Mouse (Mus musculus) limb, embryonic 15.5 days (tissue): Measurements from ENCODE around the gene Gm13694. TPM values are rescaled to one million over a fixed set of nuclear protein-coding genes. Genes with fewer than 3 reads are reported as not detected.
"Not testable (repeated sequence)": the region's sequence is repeated elsewhere in the genome, so short reads cannot be mapped to it uniquely, and the experiment has no call there.

Source experiments
- ATAC-seq: fragments of 200-750 bp; cut with Nextera tagmentation; 2 replicates; pipeline ENCODE4 v1.8.0; 2017; ENCODE audit warnings: low read depth, moderate TSS enrichment; ENCODE audit not compliant: insufficient number of reproducible peaks, low FRiP score, low TSS enrichment
- H3K27ac ChIP-seq: fragments of 300-500 bp; sonication (generic); 2 replicates; pipeline ENCODE4 v1.5.1; 2015; ENCODE audit warnings: moderate library complexity, mild to moderate bottlenecking, inconsistent platforms
- H3K27me3 ChIP-seq: fragments of 300-500 bp; sonication (generic); 2 replicates; pipeline ENCODE4 v1.6.1; 2015; ENCODE audit warnings: inconsistent platforms
- H3K36me3 ChIP-seq: fragments of 300-500 bp; sonication (generic); 2 replicates; pipeline ENCODE4 v1.6.1; 2015; ENCODE audit warnings: inconsistent platforms
- H3K4me1 ChIP-seq: fragments of 300-500 bp; sonication (generic); 2 replicates; pipeline ENCODE4 v1.6.1; 2015; ENCODE audit warnings: inconsistent platforms
- H3K4me2 ChIP-seq: fragments of 300-500 bp; sonication (generic); 2 replicates; pipeline ENCODE4 v1.6.1; 2015; ENCODE audit warnings: mild to moderate bottlenecking, inconsistent platforms
- H3K4me3 ChIP-seq: fragments of 300-500 bp; sonication (generic); 2 replicates; pipeline ENCODE4 v1.5.1; 2015; ENCODE audit warnings: mild to moderate bottlenecking, inconsistent platforms
- H3K9ac ChIP-seq: fragments of 300-500 bp; sonication (generic); 2 replicates; pipeline ENCODE4 v1.6.1; 2015; ENCODE audit warnings: inconsistent platforms
- H3K9me3 ChIP-seq: fragments of 300-500 bp; sonication (generic); 2 replicates; pipeline ENCODE4 v1.6.1; 2016; ENCODE audit warnings: inconsistent platforms
- WGBS: fragments of 180-500 bp; shearing (Covaris S2); methylation state at CpG from one replicate; pipeline ENCODE4 v1.1.7; 2015; 5-methylcytosine and 5-hydroxymethylcytosine counted together
- polyA plus RNA-seq: library from polyadenylated mRNA; unstranded; fragments of >200 nt; fragmentation: Nextera tagmentation; extraction: Ambion mirVana; gene quantifications from 2 replicates; pipeline ENCODE4 v1.2.1, GENCODE M21; 2015

Gm13694 gene
- not detected in 2 replicates for polyA plus RNA-seq

DNA sequence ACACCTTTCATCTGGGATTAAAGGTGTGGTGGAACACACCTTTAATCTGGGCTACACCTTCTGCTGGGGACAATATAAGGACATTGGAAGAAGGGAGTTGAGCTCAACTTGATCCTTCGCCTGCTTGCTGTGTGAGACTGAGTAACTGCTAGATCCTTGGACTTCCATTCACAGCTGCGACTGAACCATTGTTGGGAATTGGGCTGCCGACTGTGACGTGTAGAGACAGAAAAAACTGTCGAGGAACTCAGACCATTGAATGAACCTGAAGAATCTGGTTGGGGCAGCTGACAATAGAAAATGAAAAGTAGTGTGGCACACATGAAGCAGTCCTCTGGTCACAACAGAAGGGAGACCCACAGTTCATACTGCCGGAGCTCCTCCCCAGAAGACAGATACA, at the start of gene Gm13694:
Gene Gm13694 (plus strand): TSS at position 301 of the 400 bp plus-strand sequence.
- H3K9me3 ChIP-seq, H3K4me3 ChIP-seq, H3K9ac ChIP-seq, H3K36me3 ChIP-seq, H3K27me3 ChIP-seq, H3K4me2 ChIP-seq, ATAC-seq, H3K4me1 ChIP-seq, H3K27ac ChIP-seq: not testable (repeated sequence)
- WGBS: no CpG with 5 or more reads among the region's 6 CpGs

DNA sequence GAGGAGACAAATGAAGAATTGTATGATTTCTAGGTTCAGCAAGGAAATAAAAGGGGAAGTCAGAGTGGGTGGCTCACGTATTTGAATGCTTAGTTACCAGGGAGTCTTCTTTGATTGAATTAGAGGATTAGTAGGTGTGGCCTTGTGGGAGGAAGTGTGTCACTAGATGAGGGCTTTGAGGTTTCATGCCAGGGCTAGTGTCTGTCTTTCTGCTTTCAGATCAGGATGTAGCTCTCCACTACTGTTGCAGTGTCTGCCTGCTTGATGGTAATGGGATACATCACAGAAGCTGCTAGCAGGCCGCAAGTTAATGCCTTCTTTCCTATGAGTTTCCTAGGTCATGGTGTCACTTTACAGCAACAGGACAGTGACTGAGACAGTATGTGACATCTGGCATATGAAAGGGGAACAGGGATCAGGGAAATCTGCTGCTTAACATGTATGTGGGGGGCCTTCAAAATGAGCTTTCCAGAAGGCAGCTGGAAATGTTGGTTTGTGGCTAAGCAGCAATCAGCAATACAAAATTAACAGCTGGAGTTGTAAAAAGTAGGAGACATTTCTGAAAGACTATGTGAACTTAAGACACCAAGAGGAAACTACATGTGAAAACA, 49.1 kb upstream of the Gm13694 start:
- Histone ChIP-seq H3K9me3 (no peaks in the 10 kb centered on the region), H3K4me1 (no peaks in the 10 kb centered on the region), H3K4me2 (no peak overlapping the region), H3K9ac (no peak overlapping the region), H3K36me3 (no peaks in the 10 kb centered on the region), H3K27ac (no peak overlapping the region), H3K4me3 (no peak overlapping the region), H3K27me3 (no peaks in the 10 kb centered on the region)
- 42% methylated on average over 2 of the region's 2 CpGs for WGBS
- no peak for ATAC-seq

DNA sequence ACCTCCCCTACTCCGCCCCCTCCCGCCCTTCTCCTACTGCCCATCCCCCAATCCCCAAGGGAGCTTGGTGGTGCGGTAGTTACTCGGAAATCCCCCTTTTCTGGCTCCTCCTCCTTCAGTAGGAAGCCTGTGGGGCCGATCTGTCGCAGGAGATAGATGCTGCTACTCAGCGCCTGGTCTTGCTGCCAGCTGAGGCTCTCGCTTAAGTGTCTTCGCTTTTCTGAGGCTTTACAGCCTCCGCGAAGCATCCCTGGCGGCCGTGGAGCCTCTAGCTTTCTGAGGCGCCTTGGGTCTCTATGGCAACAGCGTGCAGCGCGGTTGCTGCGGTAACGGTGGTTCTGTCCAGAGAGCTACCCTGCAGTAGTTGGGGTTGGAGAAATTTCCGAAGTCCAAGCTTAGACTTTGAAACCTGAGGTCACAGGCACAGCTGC, 37.8 kb upstream of the Gm13694 start, which contains the start of gene Zswim2:
Gene Zswim2 (minus strand): TSS at position 298 of the 431 bp plus-strand sequence.
- Histone ChIP-seq H3K9ac (no peak within 1 kb of the TSS), H3K9me3 (no peaks in the 10 kb centered on the region), H3K4me3 (peak within 1 kb of the TSS; percentile 23), H3K4me2 (peak within 1 kb of the TSS; percentile 41), H3K4me1 (peaks cover 5% of the 10 kb centered on the region), H3K27ac (no peak within 1 kb of the TSS), H3K36me3 (no peaks in the 10 kb centered on the region), H3K27me3 (no peaks in the 10 kb centered on the region)
- WGBS: under 1% methylated on average over 20 of the region's 20 CpGs
- no peak for ATAC-seq

DNA sequence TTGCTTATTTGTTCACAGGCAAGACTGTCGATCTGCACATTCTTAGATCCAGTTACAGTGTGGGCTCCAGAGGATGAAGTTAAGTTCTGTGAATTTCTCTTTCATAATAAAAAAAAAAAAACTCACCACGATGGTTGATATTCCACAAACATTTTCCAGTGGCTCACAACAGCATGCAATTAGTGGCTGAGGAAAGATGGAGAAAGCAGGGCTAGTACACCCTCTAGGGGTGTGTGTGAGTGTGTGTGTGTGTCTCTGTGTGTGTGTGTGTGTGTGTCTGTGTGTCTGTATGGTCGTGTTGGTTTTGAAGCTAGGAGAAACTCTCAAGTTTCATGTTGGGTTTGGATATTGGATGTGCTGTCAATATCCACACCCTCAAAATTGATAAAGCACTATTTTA, 37.4 kb upstream of the Gm13694 start:
- Histone ChIP-seq H3K27me3 (no peaks in the 10 kb centered on the region), H3K4me3 (peak overlapping the region; percentile 23; the same call in 1 of the 2 replicates), H3K36me3 (no peaks in the 10 kb centered on the region), H3K4me2 (peak overlapping the region; percentile 41), H3K9me3 (no peaks in the 10 kb centered on the region), H3K27ac (no peak overlapping the region), H3K9ac (no peak overlapping the region), H3K4me1 (peaks cover 5% of the 10 kb centered on the region)
- WGBS: 34% methylated on average over 3 of the region's 3 CpGs
- no peak for ATAC-seq

DNA sequence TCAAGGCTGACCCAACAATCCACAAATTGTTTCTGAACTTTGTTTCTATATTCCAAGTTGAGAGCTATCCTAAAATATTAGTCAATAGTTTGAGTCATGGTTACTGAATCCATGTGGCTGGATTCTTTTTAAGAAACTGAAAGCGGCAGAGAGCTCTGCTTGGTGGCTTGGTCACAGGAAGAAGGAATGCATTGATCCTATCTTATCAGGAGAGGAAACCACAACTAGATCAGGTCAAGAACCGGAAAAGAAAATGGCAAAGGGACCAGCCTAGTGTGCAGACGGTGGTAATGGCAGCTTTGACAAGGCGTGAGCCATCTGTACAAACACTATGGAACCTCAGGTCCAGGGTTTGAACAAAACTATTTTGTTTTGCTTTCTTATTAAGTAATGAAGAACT, 36.9 kb upstream of the Gm13694 start:
- Histone ChIP-seq H3K4me1 (peaks cover 5% of the 10 kb centered on the region), H3K9ac (no peak overlapping the region), H3K4me3 (no peak overlapping the region), H3K9me3 (no peaks in the 10 kb centered on the region), H3K4me2 (no peak overlapping the region), H3K27me3 (no peaks in the 10 kb centered on the region), H3K27ac (no peak overlapping the region), H3K36me3 (no peaks in the 10 kb centered on the region)
- ATAC-seq: no peak
- WGBS: 73% methylated on average over 4 of the region's 4 CpGs

DNA sequence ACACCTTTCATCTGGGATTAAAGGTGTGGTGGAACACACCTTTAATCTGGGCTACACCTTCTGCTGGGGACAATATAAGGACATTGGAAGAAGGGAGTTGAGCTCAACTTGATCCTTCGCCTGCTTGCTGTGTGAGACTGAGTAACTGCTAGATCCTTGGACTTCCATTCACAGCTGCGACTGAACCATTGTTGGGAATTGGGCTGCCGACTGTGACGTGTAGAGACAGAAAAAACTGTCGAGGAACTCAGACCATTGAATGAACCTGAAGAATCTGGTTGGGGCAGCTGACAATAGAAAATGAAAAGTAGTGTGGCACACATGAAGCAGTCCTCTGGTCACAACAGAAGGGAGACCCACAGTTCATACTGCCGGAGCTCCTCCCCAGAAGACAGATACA, 23.3 kb upstream of the Gm13694 start, which contains the start of gene Gm13698:
Gene Gm13698 (plus strand): TSS at position 301 of the 400 bp plus-strand sequence.
- H3K27me3 ChIP-seq: not testable (repeated sequence)
- no CpG with 5 or more reads among the region's 6 CpGs for WGBS

DNA sequence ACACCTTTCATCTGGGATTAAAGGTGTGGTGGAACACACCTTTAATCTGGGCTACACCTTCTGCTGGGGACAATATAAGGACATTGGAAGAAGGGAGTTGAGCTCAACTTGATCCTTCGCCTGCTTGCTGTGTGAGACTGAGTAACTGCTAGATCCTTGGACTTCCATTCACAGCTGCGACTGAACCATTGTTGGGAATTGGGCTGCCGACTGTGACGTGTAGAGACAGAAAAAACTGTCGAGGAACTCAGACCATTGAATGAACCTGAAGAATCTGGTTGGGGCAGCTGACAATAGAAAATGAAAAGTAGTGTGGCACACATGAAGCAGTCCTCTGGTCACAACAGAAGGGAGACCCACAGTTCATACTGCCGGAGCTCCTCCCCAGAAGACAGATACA, 17.5 kb upstream of the Gm13694 start, which contains the start of gene Gm13693:
Gene Gm13693 (plus strand): TSS at position 301 of the 400 bp plus-strand sequence.
- H3K9me3 ChIP-seq, H3K4me2 ChIP-seq, H3K9ac ChIP-seq, H3K27ac ChIP-seq, H3K27me3 ChIP-seq, H3K4me3 ChIP-seq, H3K4me1 ChIP-seq, H3K36me3 ChIP-seq, ATAC-seq: not testable (repeated sequence)
- no CpG with 5 or more reads among the region's 6 CpGs for WGBS

More for the DNA sequence above, 23.3 kb upstream of the Gm13694 start, which contains the start of gene Gm13698:
- not testable (repeated sequence) for ATAC-seq, H3K36me3 ChIP-seq, H3K9me3 ChIP-seq, H3K4me2 ChIP-seq, H3K4me3 ChIP-seq, H3K27ac ChIP-seq, H3K9ac ChIP-seq, H3K4me1 ChIP-seq

DNA sequence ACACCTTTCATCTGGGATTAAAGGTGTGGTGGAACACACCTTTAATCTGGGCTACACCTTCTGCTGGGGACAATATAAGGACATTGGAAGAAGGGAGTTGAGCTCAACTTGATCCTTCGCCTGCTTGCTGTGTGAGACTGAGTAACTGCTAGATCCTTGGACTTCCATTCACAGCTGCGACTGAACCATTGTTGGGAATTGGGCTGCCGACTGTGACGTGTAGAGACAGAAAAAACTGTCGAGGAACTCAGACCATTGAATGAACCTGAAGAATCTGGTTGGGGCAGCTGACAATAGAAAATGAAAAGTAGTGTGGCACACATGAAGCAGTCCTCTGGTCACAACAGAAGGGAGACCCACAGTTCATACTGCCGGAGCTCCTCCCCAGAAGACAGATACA, 11.7 kb upstream of the Gm13694 start, which contains the start of gene Gm13695:
Gene Gm13695 (plus strand): TSS at position 301 of the 400 bp plus-strand sequence.
- H3K36me3 ChIP-seq, H3K4me1 ChIP-seq, H3K4me2 ChIP-seq, H3K9ac ChIP-seq, H3K9me3 ChIP-seq, H3K4me3 ChIP-seq, H3K27me3 ChIP-seq, ATAC-seq, H3K27ac ChIP-seq: not testable (repeated sequence)
- WGBS: no CpG with 5 or more reads among the region's 6 CpGs

DNA sequence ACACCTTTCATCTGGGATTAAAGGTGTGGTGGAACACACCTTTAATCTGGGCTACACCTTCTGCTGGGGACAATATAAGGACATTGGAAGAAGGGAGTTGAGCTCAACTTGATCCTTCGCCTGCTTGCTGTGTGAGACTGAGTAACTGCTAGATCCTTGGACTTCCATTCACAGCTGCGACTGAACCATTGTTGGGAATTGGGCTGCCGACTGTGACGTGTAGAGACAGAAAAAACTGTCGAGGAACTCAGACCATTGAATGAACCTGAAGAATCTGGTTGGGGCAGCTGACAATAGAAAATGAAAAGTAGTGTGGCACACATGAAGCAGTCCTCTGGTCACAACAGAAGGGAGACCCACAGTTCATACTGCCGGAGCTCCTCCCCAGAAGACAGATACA, 5.9 kb upstream of the Gm13694 start, which contains the start of gene Gm13696:
Gene Gm13696 (plus strand): TSS at position 301 of the 400 bp plus-strand sequence.
- H3K4me1 ChIP-seq, H3K9ac ChIP-seq, H3K27ac ChIP-seq, H3K27me3 ChIP-seq, H3K4me3 ChIP-seq, H3K4me2 ChIP-seq, ATAC-seq, H3K36me3 ChIP-seq, H3K9me3 ChIP-seq: not testable (repeated sequence)
- WGBS: no CpG with 5 or more reads among the region's 6 CpGs

DNA sequence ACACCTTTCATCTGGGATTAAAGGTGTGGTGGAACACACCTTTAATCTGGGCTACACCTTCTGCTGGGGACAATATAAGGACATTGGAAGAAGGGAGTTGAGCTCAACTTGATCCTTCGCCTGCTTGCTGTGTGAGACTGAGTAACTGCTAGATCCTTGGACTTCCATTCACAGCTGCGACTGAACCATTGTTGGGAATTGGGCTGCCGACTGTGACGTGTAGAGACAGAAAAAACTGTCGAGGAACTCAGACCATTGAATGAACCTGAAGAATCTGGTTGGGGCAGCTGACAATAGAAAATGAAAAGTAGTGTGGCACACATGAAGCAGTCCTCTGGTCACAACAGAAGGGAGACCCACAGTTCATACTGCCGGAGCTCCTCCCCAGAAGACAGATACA, 5.7 kb downstream of the Gm13694 start, which contains the start of gene Gm13697:
Gene Gm13697 (plus strand): TSS at position 301 of the 400 bp plus-strand sequence.
- not testable (repeated sequence) for ATAC-seq, H3K27me3 ChIP-seq, H3K4me3 ChIP-seq, H3K9ac ChIP-seq, H3K4me1 ChIP-seq, H3K4me2 ChIP-seq, H3K9me3 ChIP-seq, H3K36me3 ChIP-seq, H3K27ac ChIP-seq
- WGBS: no CpG with 5 or more reads among the region's 6 CpGs

DNA sequence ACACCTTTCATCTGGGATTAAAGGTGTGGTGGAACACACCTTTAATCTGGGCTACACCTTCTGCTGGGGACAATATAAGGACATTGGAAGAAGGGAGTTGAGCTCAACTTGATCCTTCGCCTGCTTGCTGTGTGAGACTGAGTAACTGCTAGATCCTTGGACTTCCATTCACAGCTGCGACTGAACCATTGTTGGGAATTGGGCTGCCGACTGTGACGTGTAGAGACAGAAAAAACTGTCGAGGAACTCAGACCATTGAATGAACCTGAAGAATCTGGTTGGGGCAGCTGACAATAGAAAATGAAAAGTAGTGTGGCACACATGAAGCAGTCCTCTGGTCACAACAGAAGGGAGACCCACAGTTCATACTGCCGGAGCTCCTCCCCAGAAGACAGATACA, 11.5 kb downstream of the Gm13694 start, which contains the start of gene Gm13691:
Gene Gm13691 (plus strand): TSS at position 301 of the 400 bp plus-strand sequence.
- H3K36me3 ChIP-seq, H3K9ac ChIP-seq, H3K4me3 ChIP-seq, H3K4me2 ChIP-seq, ATAC-seq, H3K27ac ChIP-seq, H3K27me3 ChIP-seq, H3K4me1 ChIP-seq, H3K9me3 ChIP-seq: not testable (repeated sequence)
- WGBS: no CpG with 5 or more reads among the region's 6 CpGs

DNA sequence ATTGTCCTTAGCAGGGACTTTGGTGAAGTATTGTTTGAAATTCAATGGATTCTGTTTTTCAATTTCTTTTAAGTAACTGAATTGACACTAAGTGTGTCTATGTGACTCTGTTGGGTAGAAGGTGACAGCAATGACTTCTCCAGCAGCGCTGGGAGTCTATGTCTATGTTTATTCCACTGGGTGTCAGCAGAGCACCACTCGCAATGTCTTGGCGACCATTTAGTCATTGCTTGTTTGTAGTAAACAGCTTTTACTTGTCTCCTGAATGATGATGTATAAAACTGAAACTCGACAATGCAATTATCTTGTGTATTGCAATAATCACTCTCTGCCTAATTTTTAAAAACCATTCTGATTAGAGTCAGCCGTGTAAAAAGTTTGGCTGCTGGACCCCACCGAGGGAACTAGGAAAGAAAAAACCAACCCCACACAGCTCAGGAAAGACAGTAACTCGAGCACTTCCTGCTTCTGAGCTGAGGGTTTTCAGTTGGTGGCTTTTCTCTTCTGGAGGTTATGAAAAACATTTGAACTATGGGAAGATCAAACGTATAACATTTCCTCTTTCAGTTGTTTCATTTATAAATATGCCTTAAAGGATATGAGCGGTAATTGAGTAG, 15.0 kb downstream of the Gm13694 start:
- ATAC-seq, H3K4me3 ChIP-seq: not testable (repeated sequence)

More for the DNA sequence above, 15.0 kb downstream of the Gm13694 start:
- H3K27me3 ChIP-seq, H3K27ac ChIP-seq, H3K9ac ChIP-seq, H3K36me3 ChIP-seq, H3K4me1 ChIP-seq, H3K9me3 ChIP-seq, H3K4me2 ChIP-seq: not testable (repeated sequence)
- 43% methylated on average over 8 of the region's 9 CpGs for WGBS
